Mouse (Mus musculus): ENCODE measurements around the gene Fscn3.

Fscn3 gene

GRCm38 (mm10) chr6:28486008-28486407 is 58.4 kb downstream of the Fscn3 start:
- DNase-seq (ENCODE audit: extremely low read depth, low read depth, low spot score) = no peak

GRCm38 (mm10) chr6:28486471-28486870 is 58.9 kb downstream of the Fscn3 start:
- no peak for DNase-seq (ENCODE audit: extremely low read depth, low read depth, low spot score)

- DNase-seq (ENCODE audit: extremely low read depth, low read depth, low spot score) = no peak
These were observed 59.3 kb downstream of the Fscn3 start for GRCm38 (mm10) chr6:28486905-28487304.

All from fat pad, adult 2 months (tissue).